Comparison of ENCODE assay signal across 15 mouse cellular contexts in genomic region chr5:9114162-9114561, GRCm38 (mm10). TPM values are rescaled to one million over a fixed set of nuclear protein-coding genes. Genes with fewer than 3 reads are reported as not detected.
DNase-seq lines count a peak whose midpoint lies in the region; ATAC-seq and TF ChIP-seq lines count a peak whose summit lies in the region.
"Had no signal": no experiment of that assay in that cellular context is flagged by ENCODE, and none has a peak within 500 bp of the region (broad histone marks: within the 10 kb centered on the region; RNA-seq: fewer than 3 reads in every experiment).

No protein-coding gene starts in this region.

- H3K9ac ChIP-seq in heart, postnatal 0 days (replicated peaks; ENCODE audit: low read depth, low read length) = no peak overlapping the region
- no peak overlapping the region for H3K9ac ChIP-seq in heart, adult 2 months (ENCODE audit: low read depth, low read length)
- no peak overlapping the region for H3K9ac ChIP-seq in forebrain, embryonic 16.5 days (replicated peaks; ENCODE audit: low read depth, low read length)
- H3K9ac ChIP-seq: embryonic facial prominence, embryonic 12.5 days; liver, embryonic 13.5 days had no signal

- no peak for TF ChIP-seq CTCF in heart, postnatal 0 days (IDR thresholded peaks at IDR 0.05; ENCODE audit: low read depth)
- no peak for TF ChIP-seq CTCF in heart, adult 2 months (IDR thresholded peaks at IDR 0.05)

- peak; percentile 79 for ATAC-seq in cerebellum, adult (ENCODE audit: insufficient number of reproducible peaks, low FRiP score, low TSS enrichment)
- ATAC-seq in heart, postnatal 0 days (ENCODE audit: insufficient read depth, low read depth) = no peak
- ATAC-seq in forebrain, embryonic 16.5 days = peak; percentile 58

- no peaks in the 10 kb centered on the region for H3K27me3 ChIP-seq in heart, postnatal 0 days (ENCODE audit: control insufficient read depth, insufficient read depth, low read length)
- no peaks in the 10 kb centered on the region for H3K27me3 ChIP-seq in heart, adult 2 months (ENCODE audit: control insufficient read depth, insufficient read depth, low read length)
- H3K27me3 ChIP-seq in forebrain, embryonic 16.5 days (replicated peaks; ENCODE audit: control insufficient read depth, insufficient read depth, low read length) = no peaks in the 10 kb centered on the region
- H3K27me3 ChIP-seq: embryonic facial prominence, embryonic 12.5 days; liver, embryonic 13.5 days had no signal

- no peak overlapping the region for H3K4me3 ChIP-seq in heart, postnatal 0 days (ENCODE audit: low read depth, low read length)
- no peak overlapping the region for H3K4me3 ChIP-seq in heart, adult 2 months
- H3K4me3 ChIP-seq in forebrain, embryonic 16.5 days (replicated peaks; ENCODE audit: low read length) = no peak overlapping the region
- H3K4me3 ChIP-seq: embryonic facial prominence, embryonic 12.5 days; liver, embryonic 13.5 days had no signal

- no peak overlapping the region for H3K4me2 ChIP-seq in heart, postnatal 0 days (ENCODE audit: low read depth, low read length)
- H3K4me2 ChIP-seq in forebrain, embryonic 16.5 days (ENCODE audit: low read length) = no peak overlapping the region
- H3K4me2 ChIP-seq: embryonic facial prominence, embryonic 12.5 days; liver, embryonic 13.5 days had no signal

- intact Hi-C loops in heart, adult 2 months (cut with DNase I) = loop anchor here (5.0 kb wide), 2 partner anchors 43 to 247 kb away; no protein-coding TSS in a partner anchor

- WGBS in heart, postnatal 0 days = 28% methylated on average over 6 of the region's 6 CpGs
- WGBS in heart, adult 2 months = 52% methylated on average over 6 of the region's 6 CpGs
- 34% methylated on average over 6 of the region's 6 CpGs for WGBS in forebrain, embryonic 16.5 days

- no peak for DNase-seq in cerebellum, adult 11 months
- peak; percentile 4 for DNase-seq in heart, postnatal 0 days (ENCODE audit: low spot score)
- no peak for DNase-seq in heart, adult 2 months
- DNase-seq in retina, adult 2 months (ENCODE audit: low read depth, low spot score) = peak; percentile 86
- no peak for DNase-seq in right cerebral cortex, postnatal 14 days
- DNase-seq in kidney, adult 8-10 months = no peak
- DNase-seq: adrenal gland, adult 8-10 months; gastrocnemius, postnatal 36 days; heart, postnatal 4 days; liver, embryonic 13.5 days; lung, postnatal 14 days; spleen, adult 18-20 months had no signal

- H3K27ac ChIP-seq in heart, postnatal 0 days (ENCODE audit: low read depth) = no peak overlapping the region
- H3K27ac ChIP-seq in heart, adult 2 months = no peak overlapping the region
- H3K27ac ChIP-seq in forebrain, embryonic 16.5 days (ENCODE audit: low read length) = no peak overlapping the region; the same call in 1 of the 2 replicates
- H3K27ac ChIP-seq: embryonic facial prominence, embryonic 12.5 days; liver, embryonic 13.5 days had no signal

- H3K36me3 ChIP-seq in heart, postnatal 0 days (replicated peaks; ENCODE audit: control insufficient read depth, insufficient read depth, low read length) = peaks cover 24% of the 10 kb centered on the region
- peaks cover 3% of the 10 kb centered on the region for H3K36me3 ChIP-seq in heart, adult 2 months (ENCODE audit: control insufficient read depth, insufficient read depth, low read length)
- H3K36me3 ChIP-seq in forebrain, embryonic 16.5 days (ENCODE audit: control insufficient read depth, insufficient read depth) = peaks cover 9% of the 10 kb centered on the region

- no peak for TF ChIP-seq EP300 in heart, postnatal 0 days (IDR thresholded peaks at IDR 0.05; ENCODE audit: low read depth)
- TF ChIP-seq EP300 in heart, adult 2 months (IDR thresholded peaks at IDR 0.05; ENCODE audit: insufficient read depth, low read depth, low read length) = no peak

- no peak for TF ChIP-seq POLR2A in heart, adult 2 months (IDR thresholded peaks at IDR 0.05; ENCODE audit: insufficient read depth, low read depth, low read length)

- no peaks in the 10 kb centered on the region for H3K4me1 ChIP-seq in heart, postnatal 0 days (ENCODE audit: control insufficient read depth, insufficient read depth)
- peaks cover 1% of the 10 kb centered on the region; the same call in 1 of the 2 replicates for H3K4me1 ChIP-seq in heart, adult 2 months (ENCODE audit: control insufficient read depth, insufficient read depth, low read length)
- H3K4me1 ChIP-seq in forebrain, embryonic 16.5 days (replicated peaks; ENCODE audit: control insufficient read depth, insufficient read depth, low read length) = peaks cover 9% of the 10 kb centered on the region
- H3K4me1 ChIP-seq: embryonic facial prominence, embryonic 12.5 days; liver, embryonic 13.5 days had no signal

- peaks cover 4% of the 10 kb centered on the region; the same call in 1 of the 2 replicates for H3K79me2 ChIP-seq in heart, adult 2 months (replicated peaks; ENCODE audit: control insufficient read depth, insufficient read depth, low read length)

- no peaks in the 10 kb centered on the region for H3K9me3 ChIP-seq in heart, postnatal 0 days (replicated peaks; ENCODE audit: control insufficient read depth, low read length)
- H3K9me3 ChIP-seq in forebrain, embryonic 16.5 days (ENCODE audit: control insufficient read depth, low read length) = no peaks in the 10 kb centered on the region
- H3K9me3 ChIP-seq: embryonic facial prominence, embryonic 12.5 days; liver, embryonic 13.5 days had no signal

RNA-seq across cellular contexts. Expression of gene Tmem243, which starts 13.7 kb away (rescaled TPM):
- total RNA-seq in heart, postnatal 0 days (2014; rRNA removed; ENCODE audit: low replicate concordance) = 8.4 and 21.8 TPM in 2 replicates
- 12.8 and 13.0 TPM in 2 replicates for polyA plus RNA-seq in heart, postnatal 0 days (2015; fragmentation: Nextera tagmentation; extraction: Ambion mirVana)
- 1 to 10 TPM; 8.1 to 9.8 TPM for total RNA-seq in heart, adult 2 months (2021)
- polyA plus RNA-seq in heart, adult 2 months (2012; rRNA removed) = 14.0 and 18.2 TPM in 2 replicates
- 11.9 and 12.1 TPM in 2 replicates for polyA plus RNA-seq in forebrain, embryonic 16.5 days (2015; fragmentation: Nextera tagmentation; extraction: Ambion mirVana)

RNA-seq across cellular contexts. Expression of gene Dmtf1, which starts 47.4 kb away (rescaled TPM):
- total RNA-seq in heart, postnatal 0 days (2014; rRNA removed; ENCODE audit: low replicate concordance) = 17.0 and 22.2 TPM in 2 replicates
- polyA plus RNA-seq in heart, postnatal 0 days (2015; fragmentation: Nextera tagmentation; extraction: Ambion mirVana) = 12.5 and 13.7 TPM in 2 replicates
- 10 to 100 TPM; 10.5 to 13.6 TPM for total RNA-seq in heart, adult 2 months (2021)
- polyA plus RNA-seq in heart, adult 2 months (2012; rRNA removed) = 8.6 and 17.5 TPM in 2 replicates
- 75.0 and 78.8 TPM in 2 replicates for polyA plus RNA-seq in forebrain, embryonic 16.5 days (2015; fragmentation: Nextera tagmentation; extraction: Ambion mirVana)

Comparison
In these comparisons a context has a peak if more than half of its experiments do, and no peak if none do; other contexts are left out.
1. DNase-seq: peak in heart, postnatal 0 days (single experiment) and retina, adult 2 months (single experiment); none in cerebellum, adult 11 months (single experiment), heart, adult 2 months (0 of 2), right cerebral cortex, postnatal 14 days (single experiment) and kidney, adult 8-10 months (0 of 2).